Mouse (Mus musculus) heart, postnatal 14 days (tissue): Measurements from ENCODE around the gene Gm20821. TPM values are rescaled to one million over a fixed set of nuclear protein-coding genes. Genes with fewer than 3 reads are reported as not detected.
"Not testable (repeated sequence)": the region's sequence is repeated elsewhere in the genome, so short reads cannot be mapped to it uniquely, and the experiment has no call there.

Source experiments
- DNase-seq, 2 experiments: peaks; one replicate each; pipeline ENCODE4 v3.0.0; 2021 to 2022
- intact Hi-C: fragments of 180-260 bp; cut with DNase I; formaldehyde crosslinking; loops from one replicate; pipeline ENCODE4 v1.15.1; 2025
- long read RNA-seq, 2 experiments: library from polyadenylated mRNA; stranded (forward); transcript quantifications; one replicate each; pipeline ENCODE4 v2.0.0; 2021
- total RNA-seq, 2 experiments: library from RNA; stranded (reverse); gene quantifications; 2 replicates each; pipeline ENCODE4 v1.2.3; 2021

Gm20821 gene
- not detected for total RNA-seq
- long read RNA-seq, experiment 1 = 0 reads
- long read RNA-seq, experiment 2 = 0 reads

- intact Hi-C loops, DNase-seq: not testable (repeated sequence)
These were observed at the start of gene Gm20821 for GRCm38 (mm10) chrY:9781504-9781903. Gene Gm20821, plus strand, starts transcription at chrY:9781804.
